Mouse (Mus musculus): ENCODE results near the gene Tpsg1. TPM values are rescaled to one million over a fixed set of nuclear protein-coding genes. Genes with fewer than 3 reads are reported as not detected.
A peak's percentile ranks its signal among the peaks of the same experiment; 100 is the strongest.

The Tpsg1 gene
- polyA plus RNA-seq, 1 experiment from 2014 or later: 0.25 TPM

GRCm38 (mm10) chr17:25397804-25398519 lies 28.9 kb downstream of the Tpsg1 start:
- Histone ChIP-seq H3K9ac (no peak overlapping the region), H3K4me1 (ENCODE audit: insufficient read depth) (no peaks in the 10 kb centered on the region), H3K27me3 (ENCODE audit: insufficient read depth, low read length) (no peaks in the 10 kb centered on the region), H3K4me2 (no peak overlapping the region), H3K4me3 (ENCODE audit: low read depth, low read length) (no peak overlapping the region), H3K36me3 (ENCODE audit: insufficient read depth) (no peaks in the 10 kb centered on the region), H3K27ac (ENCODE audit: low read depth) (no peak overlapping the region), H3K9me3 (ENCODE audit: low read depth, low read length) (no peaks in the 10 kb centered on the region)
- peak; percentile 99 for TF ChIP-seq CTCF (IDR thresholded peaks at IDR 0.05; ENCODE audit: low read depth)
- WGBS: 32% methylated on average over 14 of the region's 14 CpGs
- ATAC-seq (ENCODE audit: insufficient read depth) (peak; percentile 56), DNase-seq (peak; percentile 92)

GRCm38 (mm10) chr17:25398520-25398838 lies 29.4 kb downstream of the Tpsg1 start:
- no peak for ATAC-seq (ENCODE audit: insufficient read depth)
- WGBS: 72% methylated on average over 13 of the region's 13 CpGs
- Histone ChIP-seq H3K36me3 (ENCODE audit: insufficient read depth) (no peaks in the 10 kb centered on the region), H3K27ac (ENCODE audit: low read depth) (no peak overlapping the region), H3K4me1 (ENCODE audit: insufficient read depth) (no peaks in the 10 kb centered on the region), H3K9ac (no peak overlapping the region), H3K27me3 (ENCODE audit: insufficient read depth, low read length) (no peaks in the 10 kb centered on the region), H3K4me2 (no peak overlapping the region), H3K9me3 (ENCODE audit: low read depth, low read length) (no peaks in the 10 kb centered on the region), H3K4me3 (ENCODE audit: low read depth, low read length) (no peak overlapping the region)
- DNase-seq: no peak
- no peak for TF ChIP-seq CTCF (IDR thresholded peaks at IDR 0.05; ENCODE audit: low read depth)

GRCm38 (mm10) chr17:25400443-25400842 lies 31.4 kb downstream of the Tpsg1 start:
- no peak overlapping the region for H3K4me3 ChIP-seq (ENCODE audit: low read depth, low read length)
- no peaks in the 10 kb centered on the region for H3K36me3 ChIP-seq (ENCODE audit: insufficient read depth)
- no peaks in the 10 kb centered on the region for H3K9me3 ChIP-seq (ENCODE audit: low read depth, low read length)
- no peaks in the 10 kb centered on the region for H3K27me3 ChIP-seq (ENCODE audit: insufficient read depth, low read length)
- no peak for ATAC-seq (ENCODE audit: insufficient read depth)
- H3K4me2 ChIP-seq: no peak overlapping the region
- H3K4me1 ChIP-seq (ENCODE audit: insufficient read depth): 0 out of 2 replicates have a peak, but pooled peaks cover 4% of the 10 kb centered on the region
- no peak for TF ChIP-seq CTCF (IDR thresholded peaks at IDR 0.05; ENCODE audit: low read depth)
- no peak overlapping the region for H3K27ac ChIP-seq (ENCODE audit: low read depth)
- DNase-seq: peak; percentile 80
- no peak overlapping the region for H3K9ac ChIP-seq
- WGBS: 4% methylated on average over 7 of the region's 7 CpGs

- Histone ChIP-seq H3K27ac (ENCODE audit: low read depth) (no peak overlapping the region), H3K4me3 (ENCODE audit: low read depth, low read length) (no peak overlapping the region), H3K4me1 (ENCODE audit: insufficient read depth) (0 out of 2 replicates have a peak, but pooled peaks cover 8% of the 10 kb centered on the region), H3K9me3 (ENCODE audit: low read depth, low read length) (no peaks in the 10 kb centered on the region), H3K4me2 (no peak overlapping the region), H3K36me3 (ENCODE audit: insufficient read depth) (no peaks in the 10 kb centered on the region), H3K9ac (no peak overlapping the region), H3K27me3 (ENCODE audit: insufficient read depth, low read length) (no peaks in the 10 kb centered on the region)
- DNase-seq (no peak), ATAC-seq (ENCODE audit: insufficient read depth) (no peak)
- 47% methylated on average over 4 of the region's 4 CpGs for WGBS
- no peak for TF ChIP-seq CTCF (IDR thresholded peaks at IDR 0.05; ENCODE audit: low read depth)
Measured at GRCm38 (mm10) chr17:25401491-25401890, 32.4 kb downstream of the Tpsg1 start.

GRCm38 (mm10) chr17:25402224-25402623 lies 33.2 kb downstream of the Tpsg1 start:
- no peak for TF ChIP-seq CTCF (IDR thresholded peaks at IDR 0.05; ENCODE audit: low read depth)
- no peak for DNase-seq
- Histone ChIP-seq H3K36me3 (ENCODE audit: insufficient read depth) (no peaks in the 10 kb centered on the region), H3K4me1 (ENCODE audit: insufficient read depth) (0 out of 2 replicates have a peak, but pooled peaks cover 8% of the 10 kb centered on the region), H3K4me3 (ENCODE audit: low read depth, low read length) (no peak overlapping the region), H3K4me2 (no peak overlapping the region), H3K9ac (no peak overlapping the region), H3K9me3 (ENCODE audit: low read depth, low read length) (no peaks in the 10 kb centered on the region), H3K27me3 (ENCODE audit: insufficient read depth, low read length) (no peaks in the 10 kb centered on the region), H3K27ac (ENCODE audit: low read depth) (no peak overlapping the region)
- ATAC-seq (ENCODE audit: insufficient read depth): no peak
- 82% methylated on average over 13 of the region's 13 CpGs for WGBS

DNA sequence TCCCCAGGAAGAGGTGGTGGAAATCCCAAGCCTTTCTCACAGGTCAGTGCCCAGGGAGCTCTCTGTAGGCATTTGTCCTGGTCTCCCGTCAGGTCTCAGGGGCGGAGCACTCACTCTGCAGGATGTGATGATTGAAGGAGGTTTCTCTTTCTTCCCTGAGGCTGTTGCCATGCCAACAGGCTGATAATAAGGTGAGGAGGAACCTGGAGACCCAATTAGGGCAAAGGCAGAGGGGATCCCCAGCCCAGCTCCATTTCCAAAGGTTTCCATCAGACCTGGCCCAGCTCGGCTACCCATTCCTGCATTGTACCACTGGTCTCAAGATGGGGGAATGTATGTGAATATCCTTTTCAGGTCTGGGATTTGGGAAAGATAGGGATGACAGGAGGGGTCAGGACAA lies 35.1 kb downstream of the Tpsg1 start:
- no peaks in the 10 kb centered on the region for H3K36me3 ChIP-seq (ENCODE audit: insufficient read depth)
- DNase-seq (no peak), ATAC-seq (ENCODE audit: insufficient read depth) (no peak)
- no peaks in the 10 kb centered on the region for H3K27me3 ChIP-seq (ENCODE audit: insufficient read depth, low read length)
- no peak overlapping the region for H3K27ac ChIP-seq (ENCODE audit: low read depth)
- no peak overlapping the region for H3K9ac ChIP-seq
- 0 out of 2 replicates have a peak, but pooled peaks cover 8% of the 10 kb centered on the region for H3K4me1 ChIP-seq (ENCODE audit: insufficient read depth)
- 34% methylated on average over 3 of the region's 3 CpGs for WGBS
- no peaks in the 10 kb centered on the region for H3K9me3 ChIP-seq (ENCODE audit: low read depth, low read length)
- no peak overlapping the region for H3K4me2 ChIP-seq
- no peak for TF ChIP-seq CTCF (IDR thresholded peaks at IDR 0.05; ENCODE audit: low read depth)
- no peak overlapping the region for H3K4me3 ChIP-seq (ENCODE audit: low read depth, low read length)

- no peaks in the 10 kb centered on the region for H3K36me3 ChIP-seq (ENCODE audit: insufficient read depth)
- no peak overlapping the region for H3K9ac ChIP-seq
- no peak overlapping the region for H3K27ac ChIP-seq (ENCODE audit: low read depth)
- H3K4me1 ChIP-seq (ENCODE audit: insufficient read depth): 0 out of 2 replicates have a peak, but pooled peaks cover 8% of the 10 kb centered on the region
- H3K4me3 ChIP-seq (ENCODE audit: low read depth, low read length): no peak overlapping the region
- peak; percentile 5 for DNase-seq
- no peak for TF ChIP-seq CTCF (IDR thresholded peaks at IDR 0.05; ENCODE audit: low read depth)
- H3K9me3 ChIP-seq (ENCODE audit: low read depth, low read length): no peaks in the 10 kb centered on the region
- ATAC-seq (ENCODE audit: insufficient read depth): peak; percentile 62; the same call in 1 of the 2 replicates
- no peak overlapping the region for H3K4me2 ChIP-seq
- H3K27me3 ChIP-seq (ENCODE audit: insufficient read depth, low read length): no peaks in the 10 kb centered on the region
- WGBS: 13% methylated on average over 10 of the region's 10 CpGs
Measured at GRCm38 (mm10) chr17:25405224-25405895, 36.3 kb downstream of the Tpsg1 start.
